Mouse (Mus musculus) lung, embryonic 14.5 days (tissue): ENCODE measurements at regions not wholly inside any gene's neighbourhood (a gene's known extent, or its start where the extent isn't known, plus 50 kb on each side); places are given as distances from the start of the nearest gene placed in this dataset.

Experiments
- ATAC-seq: fragments of 200-750 bp; cut with Nextera tagmentation; 2 replicates; pipeline ENCODE4 v1.8.0; 2017; ENCODE audit warnings: mild to moderate bottlenecking, moderate TSS enrichment, moderate library complexity; ENCODE audit not compliant: insufficient read depth
- DNase-seq: peaks from one replicate; pipeline ENCODE4 v3.0.0-alpha.2; 2015
- H3K27ac ChIP-seq: fragments of 300-500 bp; sonication (generic); 2 replicates; pipeline ENCODE4 v1.5.1; 2014; ENCODE audit warnings: low read depth, mild to moderate bottlenecking, moderate library complexity
- H3K27me3 ChIP-seq: fragments of 300-500 bp; sonication (generic); 2 replicates; pipeline ENCODE4 v1.6.1; 2014; ENCODE audit warnings: low read length, control low read depth; ENCODE audit not compliant: insufficient read depth
- H3K36me3 ChIP-seq: fragments of 300-500 bp; sonication (generic); 2 replicates; pipeline ENCODE4 v1.6.1; 2014; ENCODE audit warnings: control low read depth; ENCODE audit not compliant: insufficient read depth
- H3K4me1 ChIP-seq: fragments of 300-500 bp; sonication (generic); 2 replicates; pipeline ENCODE4 v1.6.1; 2014; ENCODE audit warnings: antibody characterized with exemption, control low read depth; ENCODE audit not compliant: insufficient read depth
- H3K4me2 ChIP-seq: fragments of 300-500 bp; sonication (generic); 2 replicates; pipeline ENCODE4 v1.6.1; 2014; ENCODE audit warnings: mild to moderate bottlenecking
- H3K4me3 ChIP-seq: fragments of 300-500 bp; sonication (generic); 2 replicates; pipeline ENCODE4 v1.5.1; 2014; ENCODE audit warnings: low read depth, low read length
- H3K9ac ChIP-seq: fragments of 300-500 bp; sonication (generic); 2 replicates; pipeline ENCODE4 v1.6.1; 2014
- H3K9me3 ChIP-seq: fragments of 300-500 bp; sonication (generic); 2 replicates; pipeline ENCODE4 v1.6.1; 2016; ENCODE audit warnings: low read depth, low read length, control low read depth
- CTCF ChIP-seq: IDR thresholded peaks from 2 replicates; pipeline ENCODE4 v1.5.1; 2016; ENCODE audit warnings: antibody characterized with exemption, low read depth
- WGBS: fragments of 180-500 bp; shearing (Covaris S2); extraction: QIAGEN DNeasy Blood & Tissue Kit; methylation state at CpG from one replicate; pipeline ENCODE4 v1.1.7; 2014; 5-methylcytosine and 5-hydroxymethylcytosine counted together

DNA sequence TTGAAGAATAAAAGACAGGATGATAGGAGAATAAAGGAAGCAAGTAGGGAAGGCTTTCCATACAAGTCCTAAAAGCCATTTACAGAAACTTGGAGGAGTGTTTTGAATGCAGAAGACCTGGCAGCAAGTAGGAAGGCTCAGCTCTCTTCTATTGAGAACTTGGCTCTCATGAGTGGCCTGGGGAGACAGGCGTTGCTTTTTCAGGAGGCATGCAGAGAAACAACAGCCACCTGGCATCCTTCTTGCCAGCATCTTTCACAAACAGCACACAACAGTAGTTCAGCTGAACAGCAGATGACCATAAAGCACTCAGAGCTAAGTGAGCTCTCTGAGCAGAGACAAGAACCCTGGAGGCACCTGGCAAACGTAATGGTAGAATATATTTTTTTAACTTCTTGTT, 83.8 kb upstream of the Stmnd1 start:
- H3K4me3 ChIP-seq: no peak overlapping the region
- DNase-seq (no peak), ATAC-seq (no peak)
- H3K9ac ChIP-seq: no peak overlapping the region
- no peaks in the 10 kb centered on the region for H3K36me3 ChIP-seq
- no peak overlapping the region for H3K4me2 ChIP-seq
- 74% methylated on average over 2 of the region's 2 CpGs for WGBS
- no peak overlapping the region for H3K27ac ChIP-seq
- H3K4me1 ChIP-seq: no peaks in the 10 kb centered on the region
- TF ChIP-seq CTCF: no peak
- H3K27me3 ChIP-seq: no peaks in the 10 kb centered on the region
- no peaks in the 10 kb centered on the region for H3K9me3 ChIP-seq

GRCm38 (mm10) chr13:46182851-46183250, 90.7 kb upstream of the Stmnd1 start:
- no peak overlapping the region for H3K4me3 ChIP-seq
- H3K4me1 ChIP-seq: no peaks in the 10 kb centered on the region
- no peaks in the 10 kb centered on the region for H3K36me3 ChIP-seq
- no peak overlapping the region for H3K4me2 ChIP-seq
- H3K9ac ChIP-seq: no peak overlapping the region
- H3K9me3 ChIP-seq: no peaks in the 10 kb centered on the region
- DNase-seq (peak; percentile 59), ATAC-seq (no peak)
- 71% methylated on average over 8 of the region's 8 CpGs for WGBS
- no peak overlapping the region for H3K27ac ChIP-seq
- TF ChIP-seq CTCF: peak; percentile 25
- H3K27me3 ChIP-seq: no peaks in the 10 kb centered on the region

GRCm38 (mm10) chr13:46180606-46181133, 92.9 kb upstream of the Stmnd1 start:
- Histone ChIP-seq H3K4me1 (no peaks in the 10 kb centered on the region), H3K27ac (no peak overlapping the region), H3K4me2 (peak overlapping the region; percentile 34; the same call in 1 of the 2 replicates), H3K4me3 (no peak overlapping the region), H3K27me3 (no peaks in the 10 kb centered on the region), H3K36me3 (no peaks in the 10 kb centered on the region), H3K9me3 (no peaks in the 10 kb centered on the region), H3K9ac (no peak overlapping the region)
- TF ChIP-seq CTCF: no peak
- peak; percentile 17; the same call in 1 of the 2 replicates for ATAC-seq
- peak; percentile 48 for DNase-seq
- 25% methylated on average over 12 of the region's 12 CpGs for WGBS

DNA sequence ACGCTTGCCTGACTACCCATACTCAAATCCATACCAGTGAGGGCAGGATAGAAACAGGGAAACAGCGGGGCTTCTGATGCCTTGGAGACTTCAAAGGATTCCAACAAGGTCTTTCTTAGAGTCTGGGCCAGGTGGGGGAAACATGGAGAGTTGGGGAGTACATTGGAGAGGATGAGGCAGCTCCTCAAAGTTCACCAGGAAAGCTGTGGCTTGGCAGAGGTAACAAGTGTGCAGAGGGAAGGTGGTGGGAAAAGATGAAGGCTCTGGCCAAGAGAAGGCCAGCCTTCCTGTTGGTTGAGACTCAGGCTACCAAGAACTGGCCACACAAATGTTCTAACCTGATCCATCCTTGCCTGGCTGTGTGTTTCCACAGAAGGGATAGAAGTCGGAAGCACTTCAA, 93.6 kb upstream of the Stmnd1 start:
- no peaks in the 10 kb centered on the region for H3K36me3 ChIP-seq
- H3K9ac ChIP-seq: no peak overlapping the region
- 78% methylated on average over 3 of the region's 3 CpGs for WGBS
- no peak for TF ChIP-seq CTCF
- H3K4me3 ChIP-seq: no peak overlapping the region
- DNase-seq (no peak), ATAC-seq (no peak)
- no peaks in the 10 kb centered on the region for H3K27me3 ChIP-seq
- H3K9me3 ChIP-seq: no peaks in the 10 kb centered on the region
- H3K4me2 ChIP-seq: no peak overlapping the region
- H3K4me1 ChIP-seq: no peaks in the 10 kb centered on the region
- no peak overlapping the region for H3K27ac ChIP-seq

GRCm38 (mm10) chr13:46173103-46173502, 100.4 kb upstream of the Stmnd1 start:
- 48% methylated on average over 8 of the region's 8 CpGs for WGBS
- TF ChIP-seq CTCF: no peak

GRCm38 (mm10) chr13:46162025-46162374, 111.5 kb upstream of the Stmnd1 start:
- 0 out of 2 replicates have a peak overlapping the region, but pooled peaks have one; percentile 6 for H3K4me3 ChIP-seq
- no peak overlapping the region for H3K27ac ChIP-seq
- H3K36me3 ChIP-seq: no peaks in the 10 kb centered on the region
- peak overlapping the region; percentile 54 for H3K4me2 ChIP-seq
- TF ChIP-seq CTCF: peak; percentile 97
- ATAC-seq (peak; percentile 73), DNase-seq (peak; percentile 89)
- no peak overlapping the region for H3K9ac ChIP-seq
- no peaks in the 10 kb centered on the region for H3K27me3 ChIP-seq
- H3K4me1 ChIP-seq: no peaks in the 10 kb centered on the region
- no peaks in the 10 kb centered on the region for H3K9me3 ChIP-seq
- WGBS: 2% methylated on average over 10 of the region's 10 CpGs

More at GRCm38 (mm10) chr13:46173103-46173502, 100.4 kb upstream of the Stmnd1 start:
- Histone ChIP-seq H3K9ac (no peak overlapping the region), H3K36me3 (no peaks in the 10 kb centered on the region), H3K4me1 (no peaks in the 10 kb centered on the region), H3K4me2 (no peak overlapping the region), H3K4me3 (no peak overlapping the region), H3K27ac (no peak overlapping the region), H3K9me3 (no peaks in the 10 kb centered on the region), H3K27me3 (no peaks in the 10 kb centered on the region)
- DNase-seq (no peak), ATAC-seq (no peak)

- TF ChIP-seq CTCF: no peak
- H3K9ac ChIP-seq: no peak overlapping the region
- DNase-seq (peak; percentile 8), ATAC-seq (peak; percentile 17; the same call in 1 of the 2 replicates)
- no peak overlapping the region for H3K27ac ChIP-seq
- H3K27me3 ChIP-seq: no peaks in the 10 kb centered on the region
- H3K4me1 ChIP-seq: no peaks in the 10 kb centered on the region
- 31% methylated on average over 13 of the region's 13 CpGs for WGBS
- no peaks in the 10 kb centered on the region for H3K36me3 ChIP-seq
- H3K4me2 ChIP-seq: peak overlapping the region; percentile 54
- no peaks in the 10 kb centered on the region for H3K9me3 ChIP-seq
- H3K4me3 ChIP-seq: 0 out of 2 replicates have a peak overlapping the region, but pooled peaks have one; percentile 6
Measured at GRCm38 (mm10) chr13:46161261-46162024, 112.1 kb upstream of the Stmnd1 start.
